ENCODE assay signal across 15 mouse cellular contexts in genomic region chr8:110793511-110793910, GRCm38 (mm10). TPM values are rescaled to one million over a fixed set of nuclear protein-coding genes. Genes with fewer than 3 reads are reported as not detected.
DNase-seq lines count a peak whose midpoint lies in the region; ATAC-seq and TF ChIP-seq lines count a peak whose summit lies in the region.
"Had no signal": no experiment of that assay in that cellular context is flagged by ENCODE, and none has a peak within 500 bp of the region (broad histone marks: within the 10 kb centered on the region; RNA-seq: fewer than 3 reads in every experiment).

No protein-coding gene starts in this region.

- H3K4me1 ChIP-seq in kidney, embryonic 15.5 days = peaks cover 46% of the 10 kb centered on the region
- peaks cover 2% of the 10 kb centered on the region; the same call in 1 of the 2 replicates for H3K4me1 ChIP-seq in embryonic fibroblast, embryonic 13.5 days (ENCODE audit: control insufficient read depth, insufficient read depth, low read length)
- no peaks in the 10 kb centered on the region for H3K4me1 ChIP-seq in hindbrain, embryonic 12.5 days
- H3K4me1 ChIP-seq: midbrain, embryonic 13.5 days; neural tube, embryonic 12.5 days had no signal

- TF ChIP-seq POLR2A in embryonic fibroblast, embryonic 13.5 days (IDR thresholded peaks at IDR 0.05; ENCODE audit: low read depth, low read length) = no peak

- H3K4me3 ChIP-seq in kidney, embryonic 15.5 days (replicated peaks) = no peak overlapping the region
- H3K4me3 ChIP-seq in embryonic fibroblast, embryonic 13.5 days (ENCODE audit: insufficient read depth, low read length) = no peak overlapping the region
- H3K4me3 ChIP-seq in hindbrain, embryonic 12.5 days = no peak overlapping the region
- H3K4me3 ChIP-seq: limb, embryonic 12.5 days; midbrain, embryonic 13.5 days; neural tube, embryonic 12.5 days had no signal

- no peak overlapping the region for H3K9ac ChIP-seq in kidney, embryonic 15.5 days
- no peak overlapping the region for H3K9ac ChIP-seq in hindbrain, embryonic 12.5 days
- H3K9ac ChIP-seq: limb, embryonic 12.5 days; midbrain, embryonic 13.5 days; neural tube, embryonic 12.5 days had no signal

- no peak for ATAC-seq in kidney, embryonic 15.5 days (replicated peaks; ENCODE audit: low FRiP score)
- ATAC-seq in hindbrain, embryonic 12.5 days (ENCODE audit: low FRiP score) = no peak
- ATAC-seq: midbrain, embryonic 13.5 days had no signal

- H3K4me2 ChIP-seq in kidney, embryonic 15.5 days = 0 out of 2 replicates have a peak overlapping the region, but pooled peaks have one; percentile 28
- H3K4me2 ChIP-seq in hindbrain, embryonic 12.5 days (replicated peaks) = no peak overlapping the region
- H3K4me2 ChIP-seq: limb, embryonic 12.5 days; midbrain, embryonic 13.5 days; neural tube, embryonic 12.5 days had no signal

- H3K27ac ChIP-seq in kidney, embryonic 15.5 days = peak overlapping the region; percentile 92
- peak overlapping the region; percentile 83 for H3K27ac ChIP-seq in embryonic fibroblast, embryonic 13.5 days (ENCODE audit: insufficient read depth, low read length)
- no peak overlapping the region for H3K27ac ChIP-seq in hindbrain, embryonic 12.5 days
- H3K27ac ChIP-seq: limb, embryonic 12.5 days; midbrain, embryonic 13.5 days; neural tube, embryonic 12.5 days had no signal

- TF ChIP-seq CTCF in embryonic fibroblast, embryonic 13.5 days (IDR thresholded peaks at IDR 0.05; ENCODE audit: borderline replicate concordance, insufficient read depth, low read length) = no peak

- no peak for DNase-seq in kidney, adult 18-20 months
- DNase-seq in right cerebral cortex, postnatal 25 days = peak; percentile 31
- DNase-seq in right cerebral cortex, postnatal 4 days = no peak
- DNase-seq in thymus, postnatal 14 days = no peak
- DNase-seq: cerebellum, adult 8-10 months; embryo, embryonic 11 days; layer of hippocampus, postnatal 36 days; retina, postnatal 1 day; thymus, postnatal 36 days had no signal

- WGBS in kidney, embryonic 15.5 days = 81% methylated on average over 9 of the region's 9 CpGs
- WGBS in hindbrain, embryonic 12.5 days = 83% methylated on average over 9 of the region's 9 CpGs

- no peaks in the 10 kb centered on the region for H3K27me3 ChIP-seq in kidney, embryonic 15.5 days
- no peaks in the 10 kb centered on the region for H3K27me3 ChIP-seq in hindbrain, embryonic 12.5 days
- H3K27me3 ChIP-seq: limb, embryonic 12.5 days; midbrain, embryonic 13.5 days; neural tube, embryonic 12.5 days had no signal

- H3K36me3 ChIP-seq in kidney, embryonic 15.5 days = no peaks in the 10 kb centered on the region
- no peaks in the 10 kb centered on the region for H3K36me3 ChIP-seq in hindbrain, embryonic 12.5 days
- H3K36me3 ChIP-seq: limb, embryonic 12.5 days; midbrain, embryonic 13.5 days; neural tube, embryonic 12.5 days had no signal

- peaks cover 3% of the 10 kb centered on the region; the same call in 1 of the 2 replicates for H3K9me3 ChIP-seq in kidney, embryonic 15.5 days (replicated peaks)
- H3K9me3 ChIP-seq in hindbrain, embryonic 12.5 days (replicated peaks) = no peaks in the 10 kb centered on the region; the same call in 1 of the 2 replicates
- H3K9me3 ChIP-seq: midbrain, embryonic 13.5 days; neural tube, embryonic 12.5 days had no signal

RNA-seq across cellular contexts. Expression of gene Il34, which starts 12.2 kb away (rescaled TPM):
- polyA plus RNA-seq in kidney, embryonic 15.5 days (2015; fragmentation: Nextera tagmentation; extraction: Ambion mirVana) = 1.8 and 2.0 TPM in 2 replicates
- polyA plus RNA-seq in embryonic fibroblast, embryonic 13.5 days (2011; ENCODE audit: insufficient read length, low read depth, missing spikeins) = 2.7 and 5.0 TPM in 2 replicates
- polyA plus RNA-seq in hindbrain, embryonic 12.5 days (2016; fragmentation: Nextera tagmentation; extraction: Ambion mirVana) = 0.83 and 1.1 TPM in 2 replicates

RNA-seq across cellular contexts. Expression of gene Cog4, which starts 52.9 kb away (rescaled TPM):
- 77.1 and 77.3 TPM in 2 replicates for polyA plus RNA-seq in kidney, embryonic 15.5 days (2015; fragmentation: Nextera tagmentation; extraction: Ambion mirVana)
- 44.9 and 49.1 TPM in 2 replicates for polyA plus RNA-seq in embryonic fibroblast, embryonic 13.5 days (2011; ENCODE audit: insufficient read length, low read depth, missing spikeins)
- polyA plus RNA-seq in hindbrain, embryonic 12.5 days (2016; fragmentation: Nextera tagmentation; extraction: Ambion mirVana) = 74.9 and 77.1 TPM in 2 replicates

RNA-seq across cellular contexts. Expression of gene Sf3b3, which starts 53.1 kb away (rescaled TPM):
- polyA plus RNA-seq in kidney, embryonic 15.5 days (2015; fragmentation: Nextera tagmentation; extraction: Ambion mirVana) = 161 and 167 TPM in 2 replicates
- 113 and 124 TPM in 2 replicates for polyA plus RNA-seq in embryonic fibroblast, embryonic 13.5 days (2011; ENCODE audit: insufficient read length, low read depth, missing spikeins)
- polyA plus RNA-seq in hindbrain, embryonic 12.5 days (2016; fragmentation: Nextera tagmentation; extraction: Ambion mirVana) = 163 and 170 TPM in 2 replicates
